Mouse (Mus musculus): ENCODE measurements at regions not wholly inside any gene's neighbourhood (a gene's known extent, or its start where the extent isn't known, plus 50 kb on each side); places are given as distances from the start of the nearest gene placed in this dataset.
A peak's percentile ranks its signal among the peaks of the same experiment; 100 is the strongest.

DNA sequence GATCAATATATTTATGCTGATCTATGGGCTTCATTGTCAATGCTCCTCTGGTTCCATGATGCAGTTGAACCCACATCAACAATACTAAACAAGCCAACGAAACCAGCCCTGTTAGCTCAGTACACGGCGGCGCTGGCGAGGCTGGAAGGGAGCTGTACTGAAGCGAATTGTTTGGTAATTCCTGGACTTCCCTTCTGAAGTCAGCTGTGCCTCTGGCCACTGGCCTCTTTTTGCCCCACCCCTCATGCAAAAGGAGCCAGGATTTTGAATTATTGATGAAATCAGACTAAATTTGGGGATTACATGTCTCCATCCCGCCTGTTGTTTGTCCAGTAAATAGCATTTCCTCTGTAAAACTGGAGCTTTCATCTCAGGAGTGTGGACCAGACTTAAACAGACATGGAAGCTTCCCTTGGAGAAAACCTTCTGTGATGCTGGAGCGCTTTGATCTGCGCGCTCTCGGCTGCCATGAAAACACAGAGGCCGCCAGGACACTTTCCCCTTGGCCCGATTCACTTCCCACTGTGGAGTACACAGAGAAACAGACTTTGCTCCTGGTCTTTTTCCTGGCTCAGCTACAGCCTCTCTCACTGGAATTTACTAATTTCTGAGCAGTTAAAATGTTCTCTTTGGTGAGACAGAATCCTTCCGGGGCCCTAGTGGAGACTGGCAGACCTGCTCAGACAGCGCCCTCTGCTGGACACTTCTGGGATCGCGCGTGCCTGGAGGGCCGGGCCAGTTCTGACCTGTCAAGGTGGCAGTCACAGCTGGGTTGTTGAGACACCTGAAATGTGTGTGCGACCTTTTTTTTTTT, 412.9 kb upstream of the Gm6657 start:
- peak; percentile 82 to 93 for DNase-seq

DNA sequence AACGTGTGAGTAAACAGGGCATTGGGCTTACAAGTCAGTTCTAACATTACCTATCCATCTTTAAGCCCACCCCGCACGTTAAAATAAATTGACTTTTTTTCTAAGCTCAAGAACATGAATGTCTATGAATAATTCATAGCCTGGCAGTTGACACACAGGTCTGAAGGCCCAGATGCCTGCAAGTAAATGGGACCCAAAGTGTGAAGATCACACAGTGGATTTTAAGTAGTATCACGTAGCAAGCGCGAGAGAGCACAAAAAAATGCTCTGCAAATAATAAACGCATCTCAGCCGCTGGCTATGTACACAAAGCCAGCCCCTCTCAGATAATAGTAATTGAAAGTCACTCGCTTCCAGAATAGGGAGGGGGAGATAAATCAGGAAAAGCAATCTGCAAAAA, 410.1 kb upstream of the Gm6657 start:
- no peak for DNase-seq

- DNase-seq: no peak
These were observed 408.4 kb upstream of the Gm6657 start for GRCm38 (mm10) chr12:77785647-77786046.

DNA sequence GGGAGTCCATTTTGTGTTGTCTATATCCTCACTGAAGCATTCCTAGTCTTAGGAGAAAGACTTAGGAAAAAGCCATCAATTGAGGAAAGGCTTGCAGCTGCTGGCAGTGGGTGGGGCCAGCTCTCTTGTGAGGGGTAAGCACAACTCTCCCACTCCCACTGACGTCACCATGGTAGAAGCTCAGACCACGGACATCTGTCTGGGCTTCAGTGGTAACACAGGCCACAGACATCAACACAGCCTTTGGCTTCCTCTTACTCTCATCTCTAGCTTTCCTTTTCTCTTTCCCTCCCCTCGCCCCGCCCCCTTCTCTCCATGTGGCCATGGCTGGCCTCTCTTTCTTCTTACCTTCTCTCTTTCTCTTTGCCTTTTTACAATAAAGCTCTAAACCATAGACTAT, 407.4 kb upstream of the Gm6657 start:
- DNase-seq: no peak

DNA sequence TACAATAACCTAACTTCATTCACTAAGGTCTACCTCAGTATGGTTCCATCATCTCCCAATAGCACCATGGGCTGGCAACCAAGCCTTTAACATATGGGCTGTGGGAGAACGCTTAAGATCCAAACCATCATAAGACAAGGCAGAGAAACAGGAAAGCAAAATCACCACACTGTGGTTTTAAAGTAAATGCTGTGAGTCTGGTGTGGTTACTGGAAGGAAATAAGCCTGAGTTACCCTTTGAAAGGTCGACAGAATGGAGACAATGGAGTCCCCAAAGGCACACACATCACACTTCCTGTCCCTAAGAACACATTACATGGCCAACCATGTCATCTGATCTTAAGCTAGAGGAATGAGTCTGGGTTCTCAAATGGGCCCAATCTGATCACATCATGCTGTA, 405.8 kb upstream of the Gm6657 start:
- DNase-seq: no peak

DNA sequence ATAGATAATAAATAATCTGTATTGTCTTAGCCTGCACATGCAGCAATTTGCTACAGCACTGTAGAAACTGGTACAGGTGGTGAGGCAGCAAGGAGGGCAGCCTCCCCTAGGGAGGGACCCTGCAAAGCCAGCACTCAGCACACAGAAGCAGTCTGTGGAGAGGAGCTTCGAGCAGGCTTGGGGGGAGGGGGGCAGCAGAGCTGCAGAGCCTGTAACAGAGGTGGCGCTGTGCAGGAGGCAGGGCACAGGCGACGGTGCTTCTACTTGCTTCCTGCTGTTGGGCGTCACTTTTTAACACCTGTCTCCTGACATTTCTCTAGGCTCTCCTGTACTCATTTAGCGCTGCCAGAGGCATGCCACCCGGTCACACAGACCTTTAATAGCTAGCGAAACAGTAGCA, 404.6 kb upstream of the Gm6657 start:
- DNase-seq: no peak

DNA sequence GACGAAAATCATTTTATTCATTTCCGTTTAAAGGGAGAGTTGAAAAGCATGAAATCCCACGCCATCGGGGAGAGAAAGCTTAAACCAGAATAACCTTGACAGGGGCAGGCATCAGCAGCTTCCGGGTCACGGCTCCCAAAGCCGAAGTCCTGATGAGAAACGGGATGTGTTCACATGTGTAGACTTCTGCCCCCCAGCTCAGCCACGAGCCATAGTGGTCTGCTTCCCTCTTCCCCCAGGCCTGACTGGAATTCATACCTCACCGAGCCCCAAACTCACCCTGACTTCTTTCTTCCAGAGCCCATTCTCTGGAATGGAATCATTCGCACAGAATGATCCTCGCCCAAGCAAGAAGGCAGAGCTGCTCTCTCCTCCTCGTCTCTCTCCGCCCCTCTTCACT, 404.2 kb upstream of the Gm6657 start:
- DNase-seq: no peak

DNA sequence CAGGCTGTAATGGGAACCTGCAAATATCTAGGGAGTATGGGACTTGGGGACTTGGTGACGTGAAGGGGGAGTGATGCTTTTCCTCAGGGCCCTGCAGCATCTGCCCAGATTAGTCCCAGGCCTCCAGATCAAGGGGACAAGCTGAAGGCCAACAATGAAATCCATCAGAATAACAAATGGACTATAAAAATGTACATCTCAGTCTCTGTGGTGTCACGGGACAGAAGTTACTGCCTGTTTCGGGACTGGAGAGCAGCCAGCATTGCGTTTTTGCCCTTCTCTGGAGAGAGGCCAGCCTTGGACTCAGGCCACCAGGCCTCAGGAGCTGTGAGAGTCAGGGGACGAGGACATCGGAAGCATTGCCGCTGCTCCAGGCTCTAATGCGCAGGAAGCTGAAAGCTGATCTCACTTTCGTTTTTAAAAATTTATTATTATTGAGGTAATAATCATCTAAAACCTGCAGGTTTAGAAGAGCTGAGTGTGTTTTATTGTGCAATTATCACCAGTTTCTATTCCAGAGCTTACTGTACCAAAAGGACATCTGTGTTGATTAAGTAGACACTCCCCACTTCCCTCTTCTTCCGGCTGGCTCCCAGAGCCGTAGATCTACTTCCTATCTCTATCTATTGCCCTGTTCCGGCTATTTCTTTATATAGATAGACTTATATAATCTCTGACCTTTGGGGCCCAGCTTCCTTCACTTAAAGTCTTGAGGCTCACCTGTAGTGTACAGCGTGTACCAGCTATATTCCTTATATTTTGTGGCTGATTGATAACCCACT, 403.0 kb upstream of the Gm6657 start:
- peak; percentile 72 to 75 for DNase-seq

- DNase-seq: no peak
These were observed 395.5 kb upstream of the Gm6657 start for GRCm38 (mm10) chr12:77798516-77798915.

- DNase-seq: no peak
These were observed 394.8 kb upstream of the Gm6657 start for GRCm38 (mm10) chr12:77799134-77799770.

- no peak for DNase-seq
These were observed 386.4 kb upstream of the Gm6657 start for GRCm38 (mm10) chr12:77807674-77808073.

DNA sequence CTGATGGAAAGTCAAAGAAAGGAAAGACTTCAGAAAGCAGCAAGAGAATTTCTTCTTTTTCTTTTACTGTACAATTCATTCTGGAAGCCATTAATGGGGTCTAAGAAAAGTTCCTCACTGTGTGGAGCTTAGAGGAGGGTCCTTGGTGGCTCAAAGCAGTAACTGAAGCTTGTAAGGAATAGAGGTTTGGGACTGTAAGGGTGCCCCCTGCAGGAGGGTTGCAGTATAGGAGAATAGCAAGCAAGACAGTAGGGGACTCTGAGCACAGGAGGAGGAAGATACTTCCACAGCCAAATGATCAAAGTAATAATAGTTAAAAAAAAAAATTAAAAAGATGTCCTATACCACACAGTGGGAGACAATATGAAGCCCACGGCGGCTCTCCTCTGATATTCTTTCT, 382.8 kb upstream of the Gm6657 start:
- peak in 1 of 2 experiments; percentile 51 for DNase-seq

DNA sequence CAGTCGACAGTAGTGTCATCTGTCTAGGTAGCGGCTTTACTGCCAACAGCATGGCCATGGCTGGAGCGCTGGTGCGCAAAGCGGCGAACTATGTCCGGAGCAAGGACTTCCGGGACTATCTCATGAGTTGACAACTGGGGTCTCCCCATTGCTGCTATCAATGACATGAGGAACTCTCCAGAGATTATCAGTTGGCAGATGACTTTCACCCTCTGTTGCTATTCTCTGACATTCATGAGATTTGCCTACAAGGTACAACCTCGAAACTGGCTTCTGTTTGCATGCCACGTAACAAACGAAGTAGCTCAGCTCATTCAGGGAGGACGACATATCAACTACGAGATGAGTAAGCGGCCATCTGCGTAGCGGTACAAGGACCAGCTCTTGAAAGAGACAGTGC, 374.6 kb upstream of the Gm6657 start:
- no peak for DNase-seq

GRCm38 (mm10) chr12:77823381-77824030, 370.5 kb upstream of the Gm6657 start:
- DNase-seq: peak; percentile 26 to 67

- no peak for DNase-seq
These were observed 360.5 kb upstream of the Gm6657 start for GRCm38 (mm10) chr12:77833411-77834169.

DNA sequence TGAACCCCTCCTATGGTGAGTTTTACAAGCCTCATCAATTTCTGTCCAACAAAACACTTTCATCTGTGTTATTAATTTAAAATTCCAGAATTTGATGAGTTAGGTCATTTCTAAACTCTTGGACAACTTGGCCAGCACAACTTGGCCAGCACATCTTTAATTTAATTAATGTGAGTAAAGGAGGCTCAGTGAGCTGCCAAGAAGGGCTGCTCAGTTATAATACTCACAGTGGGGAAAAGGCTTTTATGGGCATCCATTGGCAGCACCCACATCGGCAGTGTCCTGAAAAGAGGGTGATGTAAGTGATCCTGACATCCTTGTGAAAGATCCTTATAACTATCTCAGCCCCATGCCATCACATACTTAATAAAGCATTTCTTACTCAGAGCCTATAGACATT, 359.2 kb upstream of the Gm6657 start:
- no peak for DNase-seq

DNA sequence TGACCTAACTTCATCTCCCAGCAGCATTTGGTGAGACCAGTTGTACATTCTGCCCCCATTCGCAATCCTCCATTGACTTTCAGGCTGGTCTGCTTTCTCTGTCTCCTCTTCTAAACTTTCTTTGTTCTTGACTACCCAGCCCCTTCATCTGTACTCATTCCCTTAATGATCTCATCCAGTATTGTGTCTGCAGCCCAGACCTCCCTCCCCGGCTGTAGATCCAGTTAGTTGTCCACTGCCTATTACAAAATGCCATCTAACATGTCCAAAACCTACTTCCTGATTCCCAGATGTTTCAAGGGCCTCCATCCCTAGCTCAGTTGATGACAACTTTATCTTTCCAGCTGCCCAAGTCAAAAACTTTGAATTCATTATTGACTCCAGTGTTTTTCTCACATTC, 357.8 kb upstream of the Gm6657 start:
- peak in 1 of 2 experiments; percentile 19 for DNase-seq

DNA sequence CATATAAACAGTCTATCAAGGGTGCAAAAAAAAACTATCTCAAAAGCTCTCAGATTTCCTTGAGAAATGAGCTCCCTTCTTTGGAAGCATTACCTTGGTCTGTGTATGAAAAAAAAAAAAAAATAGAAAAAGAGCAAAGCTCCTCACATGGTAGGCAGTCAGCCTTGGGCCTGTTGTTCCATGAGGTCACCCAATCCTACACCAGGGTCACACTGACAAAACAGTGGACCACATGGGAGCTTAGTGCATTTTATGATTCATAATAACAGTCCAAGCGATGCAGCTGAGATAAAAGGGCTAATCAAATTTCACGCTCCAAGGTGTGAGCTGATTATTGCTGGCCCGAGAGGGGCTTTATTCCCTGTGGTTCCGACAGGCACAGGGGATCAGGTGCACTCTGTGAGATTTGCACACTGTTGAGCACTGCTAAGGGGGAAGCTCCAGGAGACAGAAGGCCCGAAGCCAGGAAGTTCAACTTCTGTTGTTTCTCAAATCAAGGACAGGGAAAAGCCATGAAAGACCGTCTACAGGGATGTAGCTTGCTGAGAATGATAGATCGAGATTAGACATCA, 352.1 kb upstream of the Gm6657 start:
- DNase-seq: no peak

DNA sequence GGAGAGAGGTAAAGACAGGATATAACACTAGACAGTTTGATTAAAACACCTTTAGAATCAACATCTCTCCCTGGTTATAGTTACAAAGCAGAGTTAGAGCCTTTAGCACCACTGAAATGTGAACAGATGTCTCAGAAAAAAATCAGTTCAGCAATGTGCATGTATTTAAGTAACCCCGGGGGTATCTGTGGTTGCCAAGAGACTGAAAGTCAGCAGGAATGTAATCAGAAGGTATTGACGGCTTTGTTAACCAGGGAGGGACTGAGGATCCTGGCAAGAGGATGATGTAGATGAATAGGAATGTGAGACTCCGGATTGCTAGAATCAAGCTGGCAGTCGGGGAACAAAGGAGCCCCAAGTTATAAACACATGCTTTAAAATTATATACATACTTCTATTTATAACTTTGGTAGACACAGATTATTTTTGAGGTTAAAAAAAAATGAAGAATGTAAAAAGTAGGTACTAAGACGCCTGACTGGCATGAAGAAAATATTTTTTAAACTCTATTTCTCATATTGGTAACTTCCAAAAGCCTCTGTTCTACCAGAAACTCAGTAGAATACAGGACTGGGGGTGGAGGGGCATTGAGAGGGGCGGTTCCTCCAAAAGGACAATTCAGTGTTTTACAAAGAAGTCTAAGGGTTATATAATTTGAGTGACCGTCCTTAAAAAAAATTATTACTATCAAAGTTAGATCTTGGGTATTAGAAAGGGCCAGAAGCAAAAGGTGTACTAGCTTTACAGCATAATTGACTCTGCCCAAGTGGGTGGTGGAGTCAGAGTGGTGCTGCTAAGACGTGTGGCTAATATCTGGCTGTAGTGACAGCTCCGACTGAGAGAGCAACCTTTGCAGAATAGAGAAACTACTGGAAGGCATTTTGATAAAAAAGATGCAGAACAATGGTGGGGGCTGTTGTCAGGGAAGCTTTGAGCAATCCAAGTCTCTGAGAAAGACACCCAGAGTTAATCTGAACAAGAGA, 341.2 kb upstream of the Gm6657 start:
- DNase-seq: no peak

Measured in heart, adult 18-20 months (tissue).